In the genomic region with DNA sequence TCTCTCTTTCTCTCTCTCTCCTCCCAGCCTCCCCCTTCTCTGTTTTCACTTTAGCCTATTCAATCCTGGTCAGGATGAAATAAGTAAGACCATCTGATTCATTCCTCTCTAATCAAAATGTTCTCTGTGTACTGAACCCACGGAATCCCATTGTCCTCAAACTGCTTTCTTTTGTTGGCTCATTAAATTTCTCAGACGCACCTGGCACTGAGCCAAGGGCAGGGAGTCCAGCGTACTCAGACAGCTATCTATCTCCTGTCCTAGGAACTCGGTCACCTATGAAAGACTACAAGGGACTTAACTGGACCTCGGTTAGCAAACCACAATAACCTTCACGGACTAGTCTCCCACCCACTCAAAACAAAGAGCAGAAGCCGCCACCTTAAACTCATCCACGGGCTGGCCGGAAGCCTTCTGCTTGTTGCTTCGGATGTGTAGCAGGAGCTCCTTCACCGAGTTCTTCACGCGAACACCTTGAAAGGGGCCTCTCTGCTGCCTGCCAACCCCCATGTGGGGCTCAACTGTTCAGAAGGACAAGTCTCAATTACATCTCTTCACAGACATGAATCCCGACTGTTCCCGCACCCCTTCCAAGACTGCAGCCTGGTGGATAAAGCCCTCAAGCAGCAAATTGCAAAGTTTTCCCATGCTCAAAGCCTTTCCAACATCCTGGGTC, we compare ENCODE assay signal across 8 mouse cellular contexts. TPM values are rescaled to one million over a fixed set of nuclear protein-coding genes. Genes with fewer than 3 reads are reported as not detected.
DNase-seq lines count a peak whose midpoint lies in the region; ATAC-seq and TF ChIP-seq lines count a peak whose summit lies in the region.

No protein-coding gene starts in this region.

- no peak for TF ChIP-seq CTCF in midbrain, postnatal 0 days (IDR thresholded peaks at IDR 0.05)

- H3K27me3 ChIP-seq in neural tube, embryonic 12.5 days (replicated peaks), result 0 out of 2 replicates have a peak, but pooled peaks cover 6% of the 10 kb centered on the region
- no peaks in the 10 kb centered on the region for H3K27me3 ChIP-seq in kidney, embryonic 14.5 days (ENCODE audit: control insufficient read depth, insufficient read depth, low read length)
- H3K27me3 ChIP-seq in midbrain, postnatal 0 days (ENCODE audit: insufficient read depth, low read length), result no peaks in the 10 kb centered on the region

- no peak overlapping the region for H3K27ac ChIP-seq in neural tube, embryonic 12.5 days
- H3K27ac ChIP-seq in kidney, embryonic 14.5 days (ENCODE audit: low read depth, low read length), result no peak overlapping the region; the same call in 1 of the 2 replicates
- no peak overlapping the region for H3K27ac ChIP-seq in midbrain, postnatal 0 days (ENCODE audit: low read depth, low read length)

- DNase-seq in neural tube, embryonic 10.5 days (ENCODE audit: extremely low spot score, low spot score), result no peak
- DNase-seq in adrenal gland, postnatal 25 days, result peak; percentile 76
- peak; percentile 47 to 48 for DNase-seq in heart, adult 9 months (ENCODE audit: low spot score in 2 of 2)
- DNase-seq in midbrain, postnatal 0 days (ENCODE audit: low spot score), result peak; percentile 15
- no peak for DNase-seq in left cerebral cortex, adult 11 months (ENCODE audit: low spot score)

- H3K4me1 ChIP-seq in neural tube, embryonic 12.5 days, result peaks cover 14% of the 10 kb centered on the region
- H3K4me1 ChIP-seq in kidney, embryonic 14.5 days (ENCODE audit: control insufficient read depth, insufficient read depth, low read length), result peaks cover 11% of the 10 kb centered on the region; the same call in 1 of the 2 replicates
- H3K4me1 ChIP-seq in midbrain, postnatal 0 days (ENCODE audit: insufficient read depth, low read length), result no peaks in the 10 kb centered on the region

- ATAC-seq in neural tube, embryonic 12.5 days (ENCODE audit: low FRiP score, low read depth), result no peak
- ATAC-seq in kidney, embryonic 14.5 days (ENCODE audit: low FRiP score, low TSS enrichment), result no peak
- no peak for ATAC-seq in midbrain, postnatal 0 days (ENCODE audit: low FRiP score)
- ATAC-seq in granulocyte monocyte progenitor cell, adult 5-6 weeks (replicated peaks; ENCODE audit: poor library complexity, severe bottlenecking), result no peak

- 67% methylated on average over 15 of the region's 15 CpGs for WGBS in neural tube, embryonic 12.5 days
- WGBS in kidney, embryonic 14.5 days, result 32% methylated on average over 15 of the region's 15 CpGs
- 66% methylated on average over 15 of the region's 15 CpGs for WGBS in midbrain, postnatal 0 days

- no peaks in the 10 kb centered on the region for H3K9me3 ChIP-seq in neural tube, embryonic 12.5 days
- H3K9me3 ChIP-seq in kidney, embryonic 14.5 days (ENCODE audit: control insufficient read depth, low read length), result no peaks in the 10 kb centered on the region
- H3K9me3 ChIP-seq in midbrain, postnatal 0 days (ENCODE audit: low read length), result 0 out of 2 replicates have a peak, but pooled peaks cover 3% of the 10 kb centered on the region

- peaks cover 33% of the 10 kb centered on the region for H3K36me3 ChIP-seq in neural tube, embryonic 12.5 days
- H3K36me3 ChIP-seq in kidney, embryonic 14.5 days (ENCODE audit: control insufficient read depth, insufficient read depth, low read length), result peaks cover 41% of the 10 kb centered on the region
- H3K36me3 ChIP-seq in midbrain, postnatal 0 days (ENCODE audit: insufficient read depth, low read length), result peaks cover 21% of the 10 kb centered on the region

- no peak overlapping the region for H3K4me3 ChIP-seq in neural tube, embryonic 12.5 days
- H3K4me3 ChIP-seq in kidney, embryonic 14.5 days (ENCODE audit: low read length), result peak overlapping the region; percentile 87
- H3K4me3 ChIP-seq in midbrain, postnatal 0 days (ENCODE audit: low read depth, low read length), result no peak overlapping the region

- no peak overlapping the region for H3K9ac ChIP-seq in neural tube, embryonic 12.5 days
- peak overlapping the region; percentile 34; the same call in 1 of the 2 replicates for H3K9ac ChIP-seq in kidney, embryonic 14.5 days (ENCODE audit: low read depth, low read length)
- no peak overlapping the region for H3K9ac ChIP-seq in midbrain, postnatal 0 days (replicated peaks; ENCODE audit: low read length, poor library complexity, severe bottlenecking)

- peak overlapping the region; percentile 96 for H3K4me2 ChIP-seq in neural tube, embryonic 12.5 days (replicated peaks)
- peak overlapping the region; percentile 83 for H3K4me2 ChIP-seq in kidney, embryonic 14.5 days (replicated peaks; ENCODE audit: low read depth, low read length)
- H3K4me2 ChIP-seq in midbrain, postnatal 0 days (ENCODE audit: low read depth, low read length, poor library complexity, severe bottlenecking), result peak overlapping the region; percentile 29

RNA-seq across cellular contexts. Expression of a gene that starts 19.4 kb away (rescaled TPM):
- 1.7 and 2.3 TPM in 2 replicates for polyA plus RNA-seq in neural tube, embryonic 12.5 days (2016; fragmentation: Nextera tagmentation; extraction: Ambion mirVana)
- total RNA-seq in adrenal gland, postnatal 25 days (2021), result 3.4 and 4.3 TPM in 2 replicates
- polyA plus RNA-seq in kidney, embryonic 14.5 days (2014; fragmentation: Nextera tagmentation; extraction: Ambion mirVana), result 3.9 and 4.4 TPM in 2 replicates
- 2.6 and 3.2 TPM in 2 replicates for total RNA-seq in midbrain, postnatal 0 days (2014; rRNA removed)
- 0.96 and 1.3 TPM in 2 replicates for polyA plus RNA-seq in midbrain, postnatal 0 days (2015; fragmentation: Nextera tagmentation; extraction: Ambion mirVana)
- total RNA-seq in granulocyte monocyte progenitor cell, adult 5-6 weeks (2014; fragmentation: Nextera tagmentation), result 3.4 and 5.0 TPM in 2 replicates
- 16.2 and 16.4 TPM in 2 replicates for total RNA-seq in granulocyte monocyte progenitor cell, adult 5-6 weeks (2017)

Comparison
In these comparisons a context has a peak if more than half of its experiments do, and no peak if none do; other contexts are left out.
1. H3K4me2 ChIP-seq: peak in every context shown above with its lines; median percentile 96 in neural tube, embryonic 12.5 days; 83 in kidney, embryonic 14.5 days; 29 in midbrain, postnatal 0 days.
2. DNase-seq: peak in adrenal gland, postnatal 25 days (single experiment), heart, adult 9 months (2 of 2) and midbrain, postnatal 0 days (single experiment); none in neural tube, embryonic 10.5 days (single experiment) and left cerebral cortex, adult 11 months (single experiment).